Mouse (Mus musculus) stomach, embryonic 15.5 days (tissue): ENCODE results near the gene Bri3. TPM values are rescaled to one million over a fixed set of nuclear protein-coding genes. Genes with fewer than 3 reads are reported as not detected.
A peak's percentile ranks its signal among the peaks of the same experiment; 100 is the strongest.

ENCODE experiments used
- ATAC-seq: fragments of 200-750 bp; cut with Nextera tagmentation; 2 replicates; pipeline ENCODE4 v1.8.0; 2017; ENCODE audit warnings: low read depth, moderate number of reproducible peaks, moderate TSS enrichment; ENCODE audit not compliant: insufficient read depth, low FRiP score
- H3K27ac ChIP-seq: fragments of 300-500 bp; sonication (generic); 2 replicates; pipeline ENCODE4 v1.5.1; 2015; ENCODE audit warnings: mild to moderate bottlenecking, inconsistent platforms
- H3K27me3 ChIP-seq: fragments of 300-500 bp; sonication (generic); replicated peaks from 2 replicates; pipeline ENCODE4 v1.6.1; 2015; ENCODE audit warnings: inconsistent platforms
- H3K36me3 ChIP-seq: fragments of 300-500 bp; sonication (generic); 2 replicates; pipeline ENCODE4 v1.6.1; 2015; ENCODE audit warnings: inconsistent platforms
- H3K4me1 ChIP-seq: fragments of 300-500 bp; sonication (generic); 2 replicates; pipeline ENCODE4 v1.6.1; 2015; ENCODE audit warnings: inconsistent platforms
- H3K4me2 ChIP-seq: fragments of 300-500 bp; sonication (generic); 2 replicates; pipeline ENCODE4 v1.6.1; 2015; ENCODE audit warnings: mild to moderate bottlenecking, inconsistent platforms
- H3K4me3 ChIP-seq: fragments of 300-500 bp; sonication (generic); replicated peaks from 2 replicates; pipeline ENCODE4 v1.5.1; 2015; ENCODE audit warnings: inconsistent platforms
- H3K9ac ChIP-seq: fragments of 300-500 bp; sonication (generic); 2 replicates; pipeline ENCODE4 v1.6.1; 2015; ENCODE audit warnings: inconsistent platforms
- H3K9me3 ChIP-seq: fragments of 300-500 bp; sonication (generic); 2 replicates; pipeline ENCODE4 v1.6.1; 2016; ENCODE audit warnings: inconsistent platforms
- WGBS: fragments of 180-500 bp; shearing (Covaris S2); methylation state at CpG from one replicate; pipeline ENCODE4 v1.1.7; 2015; 5-methylcytosine and 5-hydroxymethylcytosine counted together
- polyA plus RNA-seq: library from polyadenylated mRNA; unstranded; fragments of >200 nt; fragmentation: Nextera tagmentation; extraction: Ambion mirVana; gene quantifications from 2 replicates; pipeline ENCODE4 v1.2.1, GENCODE M21; 2015

Bri3 gene
- polyA plus RNA-seq, 1 experiment from 2014 or later, result 125 TPM

DNA sequence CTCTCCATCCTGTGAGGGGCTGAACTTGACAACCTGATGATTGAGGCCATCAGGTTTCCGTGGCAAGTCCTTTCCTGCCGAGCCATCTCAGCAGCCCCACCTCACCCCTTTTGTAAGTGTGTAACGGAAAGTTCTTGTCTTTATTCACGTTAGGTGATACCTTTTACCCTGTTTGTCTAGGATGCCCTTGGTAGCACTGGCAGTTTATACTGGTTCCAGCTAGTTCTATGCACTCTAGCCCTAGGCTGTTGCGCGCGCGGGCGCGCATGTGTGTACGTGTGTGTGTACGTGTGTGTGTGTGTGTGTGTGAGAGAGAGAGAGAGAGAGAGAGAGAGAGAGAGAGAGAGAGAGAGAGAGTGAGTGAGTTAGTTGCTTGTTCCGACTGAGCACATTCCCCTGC, 19.3 kb downstream of the Bri3 start:
- H3K27ac ChIP-seq, result no peak overlapping the region
- ATAC-seq, result no peak
- H3K9me3 ChIP-seq, result no peaks in the 10 kb centered on the region
- H3K9ac ChIP-seq, result no peak overlapping the region
- H3K27me3 ChIP-seq, result no peaks in the 10 kb centered on the region
- peaks cover 14% of the 10 kb centered on the region for H3K36me3 ChIP-seq
- no peak overlapping the region for H3K4me2 ChIP-seq
- H3K4me1 ChIP-seq, result peaks cover 14% of the 10 kb centered on the region
- WGBS, result 77% methylated on average over 13 of the region's 13 CpGs
- no peak overlapping the region for H3K4me3 ChIP-seq

DNA sequence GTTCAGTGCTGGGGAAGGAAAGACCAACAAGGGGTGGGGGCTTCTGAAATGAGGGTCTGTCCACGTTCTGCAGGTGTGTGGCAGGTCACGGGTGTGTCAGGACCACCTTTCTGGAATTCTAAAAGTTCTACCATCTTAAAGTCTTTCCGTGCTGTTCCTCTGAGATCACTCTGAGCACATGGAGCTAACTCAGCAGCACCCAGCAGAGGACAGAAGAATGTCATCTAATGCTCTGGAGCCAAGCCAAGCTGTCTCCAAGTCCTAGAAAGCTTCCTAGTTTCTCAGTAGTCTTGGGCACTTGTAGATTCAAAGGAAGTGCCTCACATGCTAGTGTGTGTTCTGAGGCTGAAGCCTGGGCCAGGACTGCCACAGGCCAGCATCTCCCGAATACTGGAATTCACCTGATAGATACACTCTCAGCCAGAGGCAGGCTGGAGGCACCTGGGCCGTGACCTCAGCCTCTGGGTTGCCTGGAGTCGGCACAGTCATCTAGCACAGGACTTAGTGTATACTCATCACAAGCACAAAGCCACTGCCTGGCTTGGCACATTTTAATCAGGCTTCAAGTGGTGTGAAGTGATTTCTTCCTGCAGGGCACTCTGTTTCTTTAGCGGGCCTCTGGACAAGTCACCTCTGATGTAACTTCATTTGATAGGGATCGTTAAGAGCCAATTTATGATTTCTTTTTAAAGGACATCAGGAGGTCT, 23.5 kb downstream of the Bri3 start:
- ATAC-seq, result no peak
- Histone ChIP-seq H3K4me2 (no peak overlapping the region), H3K27ac (no peak overlapping the region), H3K27me3 (no peaks in the 10 kb centered on the region), H3K4me1 (no peaks in the 10 kb centered on the region), H3K9me3 (no peaks in the 10 kb centered on the region), H3K9ac (no peak overlapping the region), H3K36me3 (peaks cover 14% of the 10 kb centered on the region), H3K4me3 (no peak overlapping the region)
- WGBS, result 75% methylated on average over 8 of the region's 8 CpGs

DNA sequence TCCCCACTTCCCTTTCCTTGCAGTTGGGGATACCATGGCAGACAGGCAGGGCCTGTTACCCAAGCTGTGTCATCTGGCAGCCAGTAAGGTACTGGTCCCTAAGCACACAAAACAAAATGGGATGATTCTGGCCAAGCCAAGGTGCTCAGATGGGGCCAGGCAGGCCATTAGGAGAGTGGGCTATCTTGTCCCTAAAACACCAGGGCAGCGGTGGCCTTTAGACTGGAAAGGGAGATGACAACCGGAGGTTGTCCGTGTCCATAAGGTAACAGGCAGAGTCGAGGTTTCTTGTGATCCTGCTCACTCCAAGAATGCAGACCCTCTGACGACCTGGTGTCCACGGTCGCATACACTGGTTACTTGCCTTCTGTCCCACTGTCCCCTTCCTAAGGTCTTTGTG, 25.7 kb downstream of the Bri3 start:
- no peaks in the 10 kb centered on the region for H3K9me3 ChIP-seq
- no peaks in the 10 kb centered on the region for H3K27me3 ChIP-seq
- no peak for ATAC-seq
- H3K4me1 ChIP-seq, result no peaks in the 10 kb centered on the region
- H3K4me3 ChIP-seq, result no peak overlapping the region
- H3K9ac ChIP-seq, result no peak overlapping the region
- WGBS, result 92% methylated on average over 7 of the region's 7 CpGs
- no peak overlapping the region for H3K4me2 ChIP-seq
- H3K27ac ChIP-seq, result no peak overlapping the region
- H3K36me3 ChIP-seq, result peaks cover 5% of the 10 kb centered on the region

DNA sequence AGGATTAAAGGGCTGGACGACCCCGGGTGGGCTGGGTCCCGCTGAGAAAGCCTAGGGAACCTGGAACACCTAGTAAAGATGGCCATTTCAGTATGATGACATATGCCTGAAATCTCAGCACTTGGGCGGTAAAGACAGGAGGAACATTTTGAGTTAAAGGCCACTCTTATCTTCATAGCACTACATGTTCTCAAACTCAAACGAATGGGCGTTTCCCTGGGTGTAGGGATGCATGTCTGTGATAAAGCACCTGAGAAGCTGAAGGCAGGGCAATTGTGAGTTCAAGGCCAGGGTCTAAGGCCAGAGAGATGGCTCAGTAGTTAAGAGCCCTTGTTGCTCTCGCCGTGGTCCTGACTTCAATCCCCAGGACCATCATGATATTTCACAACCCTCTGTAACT, 26.2 kb downstream of the Bri3 start:
- Histone ChIP-seq H3K4me3 (no peak overlapping the region), H3K9ac (no peak overlapping the region), H3K36me3 (peaks cover 2% of the 10 kb centered on the region), H3K4me2 (no peak overlapping the region), H3K27me3 (no peaks in the 10 kb centered on the region), H3K27ac (no peak overlapping the region), H3K9me3 (no peaks in the 10 kb centered on the region), H3K4me1 (no peaks in the 10 kb centered on the region)
- 83% methylated on average over 8 of the region's 8 CpGs for WGBS
- ATAC-seq, result no peak

DNA sequence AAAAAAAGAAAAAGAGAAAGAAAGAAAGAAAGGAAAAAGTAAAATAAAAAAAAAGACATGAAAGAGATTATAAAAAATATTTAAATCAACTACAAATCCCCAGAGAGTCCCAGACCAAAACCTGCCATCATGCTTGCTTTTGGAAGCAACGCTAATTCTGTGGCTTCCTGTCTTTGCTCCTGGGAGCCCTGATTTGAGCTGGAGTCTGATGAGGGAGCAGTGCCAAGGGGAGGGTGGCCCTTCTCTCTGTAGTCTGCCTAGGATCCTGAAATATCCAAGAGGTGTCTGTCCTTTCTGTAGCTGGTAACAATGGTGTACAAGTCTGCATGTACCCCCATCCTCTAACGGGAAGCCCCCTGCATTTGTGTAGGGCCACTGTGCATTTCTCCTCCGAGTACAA, 26.9 kb downstream of the Bri3 start:
- no peak for ATAC-seq
- no peaks in the 10 kb centered on the region for H3K27me3 ChIP-seq
- H3K4me1 ChIP-seq, result no peaks in the 10 kb centered on the region
- no peaks in the 10 kb centered on the region for H3K9me3 ChIP-seq
- 74% methylated on average over 3 of the region's 3 CpGs for WGBS
- H3K9ac ChIP-seq, result no peak overlapping the region
- H3K4me2 ChIP-seq, result no peak overlapping the region
- H3K36me3 ChIP-seq, result peaks cover 1% of the 10 kb centered on the region
- no peak overlapping the region for H3K4me3 ChIP-seq
- H3K27ac ChIP-seq, result no peak overlapping the region

DNA sequence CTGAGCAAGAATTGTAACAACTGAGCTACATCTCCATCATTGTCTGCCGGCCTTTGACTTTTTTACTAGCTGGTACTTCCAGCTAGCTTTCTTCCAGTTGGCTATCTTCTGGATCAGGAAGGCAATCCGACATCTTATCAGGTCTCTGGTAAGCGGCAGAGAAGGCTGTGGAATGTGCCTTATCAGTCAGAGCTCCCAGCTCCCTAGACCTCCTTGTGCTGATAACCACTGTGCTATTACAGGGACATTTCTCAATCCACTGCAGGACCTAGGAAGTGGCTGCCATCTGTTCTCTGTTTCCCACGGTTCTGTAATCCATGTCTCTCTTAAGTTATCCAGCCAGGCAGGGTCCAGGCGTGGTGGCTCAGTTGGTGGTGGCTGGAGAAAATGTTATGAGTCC, 27.5 kb downstream of the Bri3 start:
- Histone ChIP-seq H3K4me1 (no peaks in the 10 kb centered on the region), H3K4me3 (no peak overlapping the region), H3K27ac (no peak overlapping the region), H3K9ac (no peak overlapping the region), H3K27me3 (no peaks in the 10 kb centered on the region), H3K4me2 (no peak overlapping the region), H3K9me3 (no peaks in the 10 kb centered on the region), H3K36me3 (no peaks in the 10 kb centered on the region; the same call in 1 of the 2 replicates)
- ATAC-seq, result peak; percentile 29; the same call in 1 of the 2 replicates
- 30% methylated on average over 5 of the region's 5 CpGs for WGBS

DNA sequence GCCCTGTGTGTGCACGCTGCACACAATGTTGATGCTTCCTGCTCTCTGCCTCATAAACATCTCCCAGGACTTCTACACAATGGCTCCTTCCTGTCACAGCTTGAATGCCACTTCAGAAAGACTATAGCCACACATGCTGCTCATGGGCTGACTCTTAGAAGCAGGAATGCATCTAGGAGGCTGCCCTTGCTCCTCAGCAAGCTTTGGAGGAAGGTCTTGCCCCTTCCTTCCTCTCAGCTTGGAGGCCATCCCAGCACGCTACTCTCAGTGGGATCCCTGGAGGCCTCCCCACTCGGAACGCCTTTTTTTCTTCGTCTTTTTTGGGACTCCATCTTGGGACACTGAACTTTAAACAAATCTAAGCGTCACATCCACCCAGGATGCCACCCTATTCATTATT, 30.7 kb downstream of the Bri3 start:
- WGBS, result 74% methylated on average over 6 of the region's 6 CpGs
- Histone ChIP-seq H3K27me3 (no peaks in the 10 kb centered on the region), H3K4me1 (no peaks in the 10 kb centered on the region), H3K9me3 (no peaks in the 10 kb centered on the region), H3K4me3 (no peak overlapping the region), H3K36me3 (0 out of 2 replicates have a peak, but pooled peaks cover 3% of the 10 kb centered on the region), H3K27ac (no peak overlapping the region), H3K9ac (no peak overlapping the region), H3K4me2 (no peak overlapping the region)
- no peak for ATAC-seq

DNA sequence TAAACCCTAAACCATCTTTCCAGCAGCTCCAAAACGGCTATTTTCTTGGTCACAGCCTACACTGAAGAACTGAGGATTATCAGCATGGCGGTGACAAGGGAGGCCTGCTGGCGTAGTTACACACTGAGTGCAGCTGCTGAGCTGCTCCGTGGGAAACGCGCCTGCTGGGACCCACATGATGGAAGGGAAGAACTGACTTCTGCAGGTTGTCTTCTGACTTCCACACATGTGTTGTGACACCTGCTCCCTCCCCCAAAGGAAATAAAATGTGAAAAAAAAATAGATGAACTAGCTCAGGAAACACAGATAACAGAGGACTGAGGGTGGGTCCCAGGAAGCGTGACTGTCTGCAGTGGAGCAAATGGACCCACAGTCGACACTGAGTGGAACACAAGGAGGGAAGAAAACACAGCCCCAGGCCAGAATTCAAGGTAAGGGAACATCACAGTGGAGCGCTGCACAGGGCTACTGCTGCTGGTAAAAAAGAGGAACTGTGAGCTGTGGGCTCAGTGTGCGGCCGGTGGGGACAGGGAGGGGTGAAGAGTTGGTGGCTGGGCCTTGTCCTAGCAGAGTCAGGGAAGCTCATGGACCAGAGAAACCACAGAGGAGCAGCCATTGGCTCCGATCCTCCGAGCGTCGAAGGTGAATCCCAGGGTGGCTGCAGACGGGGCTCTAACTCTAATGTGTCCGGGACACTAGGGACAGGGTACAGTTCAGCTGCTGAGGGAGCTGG, 32.8 kb downstream of the Bri3 start:
- no peaks in the 10 kb centered on the region for H3K9me3 ChIP-seq
- no peak overlapping the region for H3K9ac ChIP-seq
- 79% methylated on average over 17 of the region's 17 CpGs for WGBS
- H3K27ac ChIP-seq, result no peak overlapping the region
- no peak for ATAC-seq
- no peak overlapping the region for H3K4me2 ChIP-seq
- no peaks in the 10 kb centered on the region for H3K27me3 ChIP-seq
- H3K4me3 ChIP-seq, result no peak overlapping the region
- 0 out of 2 replicates have a peak, but pooled peaks cover 3% of the 10 kb centered on the region for H3K36me3 ChIP-seq
- no peaks in the 10 kb centered on the region for H3K4me1 ChIP-seq

DNA sequence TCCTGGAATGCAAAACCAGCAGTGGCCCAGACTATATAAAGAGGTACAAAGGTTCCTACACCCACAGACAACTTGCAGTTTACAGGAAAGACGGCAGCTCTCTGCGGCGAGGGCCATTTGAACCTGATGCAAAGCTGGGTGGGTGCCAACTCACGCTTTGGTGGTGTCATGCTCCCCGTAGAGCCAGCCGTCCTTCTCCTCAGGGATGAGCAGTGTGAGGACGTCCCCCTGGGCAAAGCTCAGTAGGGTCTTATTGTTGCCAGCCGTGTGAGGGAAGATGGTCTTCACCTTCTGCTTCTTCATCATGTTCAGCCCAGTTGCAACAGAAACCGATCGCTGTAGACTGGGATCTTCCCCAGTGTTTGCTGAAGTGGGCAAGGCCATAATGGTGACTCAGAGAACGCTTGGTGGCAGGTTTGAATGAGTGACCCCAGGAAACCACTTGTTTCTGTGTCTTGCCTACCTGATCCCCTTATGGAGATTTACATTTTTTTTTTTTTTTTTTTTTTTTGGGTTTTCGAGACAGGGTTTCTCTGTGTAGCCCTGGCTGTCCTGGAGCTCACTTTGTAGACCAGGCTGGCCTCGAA, 34.2 kb downstream of the Bri3 start:
- no peak overlapping the region for H3K27ac ChIP-seq
- H3K27me3 ChIP-seq, result no peaks in the 10 kb centered on the region
- WGBS, result 75% methylated on average over 12 of the region's 13 CpGs
- H3K36me3 ChIP-seq, result 0 out of 2 replicates have a peak, but pooled peaks cover 3% of the 10 kb centered on the region
- no peaks in the 10 kb centered on the region for H3K9me3 ChIP-seq
- H3K4me3 ChIP-seq, result no peak overlapping the region
- no peak overlapping the region for H3K9ac ChIP-seq
- ATAC-seq, result peak; percentile 15; the same call in 1 of the 2 replicates
- H3K4me1 ChIP-seq, result 0 out of 2 replicates have a peak, but pooled peaks cover 3% of the 10 kb centered on the region
- H3K4me2 ChIP-seq, result no peak overlapping the region

DNA sequence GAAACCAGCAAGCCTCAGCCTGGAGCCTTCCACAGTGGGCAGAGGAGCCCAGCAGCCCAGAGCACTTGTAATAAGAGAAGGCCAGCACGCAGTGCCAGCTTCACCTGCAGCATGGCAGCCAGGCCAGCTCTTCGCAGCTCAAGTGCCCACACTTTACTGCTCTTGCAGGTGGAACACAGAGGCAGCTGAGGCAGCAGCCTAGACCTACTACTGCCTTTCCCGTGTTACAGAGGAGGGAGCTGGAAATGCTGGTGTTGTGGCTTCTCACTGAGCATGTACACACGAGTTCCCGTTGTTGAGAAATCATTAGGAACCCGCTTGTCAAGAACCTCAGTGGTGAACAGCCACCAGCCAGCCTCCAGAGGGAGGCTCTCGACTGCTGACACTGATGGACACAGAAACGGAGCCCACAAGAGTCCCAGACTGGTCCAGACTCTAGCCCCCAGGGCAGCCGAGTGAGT, 34.9 kb downstream of the Bri3 start:
- ATAC-seq, result no peak
- H3K36me3 ChIP-seq, result 0 out of 2 replicates have a peak, but pooled peaks cover 3% of the 10 kb centered on the region

DNA sequence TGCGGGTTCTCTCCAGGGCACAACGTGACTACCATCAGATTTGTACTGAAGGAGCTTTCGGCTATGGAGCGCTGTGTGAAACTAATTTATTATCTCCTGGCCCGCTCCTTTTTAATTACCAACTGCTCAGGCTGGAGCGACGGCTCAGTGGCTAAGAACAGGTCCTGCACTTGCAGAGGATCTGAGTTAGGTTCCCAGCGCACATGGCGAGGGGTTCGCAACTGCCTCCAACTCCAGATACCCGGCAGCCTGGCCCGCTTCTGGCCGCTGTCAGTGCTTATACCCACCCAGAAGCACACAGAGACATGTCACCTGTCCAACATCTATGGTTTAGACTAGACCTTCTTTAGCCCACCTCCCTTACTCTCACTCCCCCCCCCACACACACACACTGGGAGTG, 35.7 kb downstream of the Bri3 start:
- H3K9me3 ChIP-seq, result no peaks in the 10 kb centered on the region
- 0 out of 2 replicates have a peak, but pooled peaks cover 3% of the 10 kb centered on the region for H3K36me3 ChIP-seq
- H3K27me3 ChIP-seq, result no peaks in the 10 kb centered on the region
- H3K4me3 ChIP-seq, result no peak overlapping the region
- H3K9ac ChIP-seq, result no peak overlapping the region
- H3K27ac ChIP-seq, result no peak overlapping the region
- 0 out of 2 replicates have a peak, but pooled peaks cover 3% of the 10 kb centered on the region for H3K4me1 ChIP-seq
- WGBS, result 93% methylated on average over 13 of the region's 13 CpGs
- H3K4me2 ChIP-seq, result no peak overlapping the region
- ATAC-seq, result no peak

More for the DNA sequence above, 34.9 kb downstream of the Bri3 start:
- Histone ChIP-seq H3K27ac (no peak overlapping the region), H3K4me1 (0 out of 2 replicates have a peak, but pooled peaks cover 3% of the 10 kb centered on the region), H3K9ac (no peak overlapping the region), H3K4me3 (no peak overlapping the region), H3K27me3 (no peaks in the 10 kb centered on the region), H3K9me3 (no peaks in the 10 kb centered on the region), H3K4me2 (no peak overlapping the region)
- 70% methylated on average over 9 of the region's 9 CpGs for WGBS
